ENCODE assay signal across 8 mouse cellular contexts in genomic region chr7:93080731-93081430, GRCm38 (mm10). TPM values are rescaled to one million over a fixed set of nuclear protein-coding genes. Genes with fewer than 3 reads are reported as not detected.
DNase-seq lines count a peak whose midpoint lies in the region; ATAC-seq lines count a peak whose summit lies in the region.

No protein-coding gene starts in this region.

- no peaks in the 10 kb centered on the region for H3K9me3 ChIP-seq in heart, embryonic 11.5 days (replicated peaks; ENCODE audit: control insufficient read depth, low read length)
- H3K9me3 ChIP-seq in liver, embryonic 12.5 days (replicated peaks), result no peaks in the 10 kb centered on the region
- H3K9me3 ChIP-seq in stomach, embryonic 16.5 days (replicated peaks; ENCODE audit: control insufficient read depth, low read length), result no peaks in the 10 kb centered on the region

- intact Hi-C loops in left cerebral cortex, postnatal 4 days (cut with DNase I), result no loop called here

- H3K4me3 ChIP-seq in heart, embryonic 11.5 days (ENCODE audit: low read depth, low read length), result peak overlapping the region; percentile 49
- peak overlapping the region; percentile 49 for H3K4me3 ChIP-seq in liver, embryonic 12.5 days
- H3K4me3 ChIP-seq in stomach, embryonic 16.5 days (replicated peaks; ENCODE audit: low read length), result peak overlapping the region; percentile 69

- H3K36me3 ChIP-seq in heart, embryonic 11.5 days (ENCODE audit: control insufficient read depth, insufficient read depth, low read length), result no peaks in the 10 kb centered on the region
- no peaks in the 10 kb centered on the region for H3K36me3 ChIP-seq in liver, embryonic 12.5 days
- no peaks in the 10 kb centered on the region for H3K36me3 ChIP-seq in stomach, embryonic 16.5 days (ENCODE audit: control insufficient read depth, insufficient read depth, low read length)

- no peak overlapping the region for H3K27ac ChIP-seq in heart, embryonic 11.5 days (ENCODE audit: low read depth, low read length)
- no peak overlapping the region for H3K27ac ChIP-seq in liver, embryonic 12.5 days
- H3K27ac ChIP-seq in stomach, embryonic 16.5 days (ENCODE audit: low read length), result peak overlapping the region; percentile 1; the same call in 1 of the 2 replicates

- ATAC-seq in heart, embryonic 11.5 days (replicated peaks; ENCODE audit: insufficient number of reproducible peaks, low FRiP score, low TSS enrichment), result peak; percentile 3; the same call in 1 of the 2 replicates
- peak; percentile 13; the same call in 1 of the 2 replicates for ATAC-seq in liver, embryonic 12.5 days
- ATAC-seq in stomach, embryonic 16.5 days (ENCODE audit: insufficient read depth, low FRiP score), result peak; percentile 11; the same call in 1 of the 2 replicates

- DNase-seq in left cerebral cortex, postnatal 4 days, result peak; percentile 40
- no peak for DNase-seq in left cerebral cortex, adult 18-20 months (ENCODE audit: low spot score in 2 of 2)
- DNase-seq in cerebellum, postnatal 10 days, result peak; percentile 60 to 71
- DNase-seq in frontal cortex, postnatal 14 days (ENCODE audit: low spot score in 2 of 2), result no peak
- no peak for DNase-seq in urinary bladder, postnatal 25 days (ENCODE audit: low spot score)

- no peaks in the 10 kb centered on the region for H3K4me1 ChIP-seq in heart, embryonic 11.5 days (ENCODE audit: control insufficient read depth, insufficient read depth, low read length)
- 0 out of 2 replicates have a peak, but pooled peaks cover 4% of the 10 kb centered on the region for H3K4me1 ChIP-seq in liver, embryonic 12.5 days
- H3K4me1 ChIP-seq in stomach, embryonic 16.5 days (ENCODE audit: control insufficient read depth, insufficient read depth, low read length), result no peaks in the 10 kb centered on the region

- 1% methylated on average over 45 of the region's 45 CpGs for WGBS in heart, embryonic 11.5 days (ENCODE audit: insufficient replicate concordance)
- WGBS in liver, embryonic 12.5 days (ENCODE audit: insufficient replicate concordance), result 1% methylated on average over 45 of the region's 45 CpGs
- WGBS in stomach, embryonic 16.5 days, result under 1% methylated on average over 44 of the region's 45 CpGs

- H3K27me3 ChIP-seq in heart, embryonic 11.5 days (ENCODE audit: control insufficient read depth, insufficient read depth, low read length), result peaks cover 21% of the 10 kb centered on the region
- peaks cover 51% of the 10 kb centered on the region for H3K27me3 ChIP-seq in liver, embryonic 12.5 days (replicated peaks)
- peaks cover 2% of the 10 kb centered on the region; the same call in 1 of the 2 replicates for H3K27me3 ChIP-seq in stomach, embryonic 16.5 days (ENCODE audit: control insufficient read depth, insufficient read depth, low read length)

- peak overlapping the region; percentile 91 for H3K4me2 ChIP-seq in heart, embryonic 11.5 days
- H3K4me2 ChIP-seq in liver, embryonic 12.5 days, result peak overlapping the region; percentile 69
- H3K4me2 ChIP-seq in stomach, embryonic 16.5 days (ENCODE audit: low read depth, low read length), result peak overlapping the region; percentile 89

- H3K9ac ChIP-seq in heart, embryonic 11.5 days (ENCODE audit: low read depth, low read length), result peak overlapping the region; percentile 56
- no peak overlapping the region for H3K9ac ChIP-seq in liver, embryonic 12.5 days
- peak overlapping the region; percentile 76 for H3K9ac ChIP-seq in stomach, embryonic 16.5 days (ENCODE audit: low read length)

RNA-seq across cellular contexts. Expression of gene Fam181b, which starts 1.2 kb away (rescaled TPM):
- 10 to 100 TPM; 20.2 to 20.5 TPM for total RNA-seq in left cerebral cortex, postnatal 4 days (2021)
- total RNA-seq in left cerebral cortex, adult 18-20 months (2021), result 10 to 100 TPM; 24.7 to 26.0 TPM
- 1.7 and 2.0 TPM in 2 replicates for polyA plus RNA-seq in heart, embryonic 11.5 days (2014; fragmentation: Nextera tagmentation; extraction: Ambion mirVana)
- 0.82 and 1.1 TPM in 2 replicates for polyA plus RNA-seq in liver, embryonic 12.5 days (2016; fragmentation: Nextera tagmentation; extraction: Ambion mirVana)
- 1.9 and 2.9 TPM in 2 replicates for polyA plus RNA-seq in stomach, embryonic 16.5 days (2015; fragmentation: Nextera tagmentation; extraction: Ambion mirVana)

Comparison
In these comparisons a context has a peak if more than half of its experiments do, and no peak if none do; other contexts are left out.
1. DNase-seq: peak in left cerebral cortex, postnatal 4 days (single experiment) and cerebellum, postnatal 10 days (2 of 2); none in left cerebral cortex, adult 18-20 months (0 of 2), frontal cortex, postnatal 14 days (0 of 2) and urinary bladder, postnatal 25 days (single experiment).
2. Peak in every context shown above with its lines, with median percentiles within 50 percentile points of each other: ATAC-seq, H3K4me2 ChIP-seq and H3K4me3 ChIP-seq.